Mouse (Mus musculus) spleen, adult 2 months (tissue): Measurements from ENCODE around the gene Mybph.

Experiments used
- CTCF ChIP-seq: fragments of 200-500 bp; IDR thresholded peaks from 2 replicates; pipeline ENCODE4 v1.5.1; 2011; ENCODE audit warnings: mild to moderate bottlenecking, inconsistent platforms; ENCODE audit not compliant: insufficient read depth, insufficient read length, insufficient replicate concordance; ENCODE audit errors: extremely low read depth
- POLR2A ChIP-seq: fragments of 200-500 bp; IDR thresholded peaks from 2 replicates; pipeline ENCODE4 v1.6.1; 2011; ENCODE audit warnings: low read depth, low read length, inconsistent platforms

DNA sequence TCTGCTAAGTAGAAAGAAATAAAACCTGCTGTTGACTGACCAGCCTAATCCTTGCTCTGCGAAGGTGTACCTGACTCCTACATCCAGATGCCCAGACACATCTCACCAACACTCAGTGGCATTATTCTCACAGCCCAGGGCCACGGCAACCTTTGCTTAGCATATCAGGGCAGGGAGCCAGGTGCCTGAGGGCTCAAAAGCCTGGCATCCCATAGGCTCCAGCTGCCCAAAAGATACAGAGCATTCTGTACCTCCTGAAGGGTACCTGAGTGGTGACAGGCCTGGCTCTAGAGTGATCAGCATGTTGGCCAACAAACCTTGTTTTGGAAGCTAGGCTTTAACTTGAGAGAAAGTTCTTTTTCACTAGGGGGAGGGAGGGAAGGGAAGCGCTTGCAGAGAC lies 38.0 kb downstream of the Mybph start:
- TF ChIP-seq CTCF (no peak), POLR2A (no peak)
